Mouse (Mus musculus) brain, embryonic 18.5 days (tissue): ENCODE data around the gene Xndc1.
A peak's percentile ranks its signal among the peaks of the same experiment; 100 is the strongest.
"Not testable (repeated sequence)": the region's sequence is repeated elsewhere in the genome, so short reads cannot be mapped to it uniquely, and the experiment has no call there.

Experiments used
- DNase-seq: peaks from one replicate; pipeline ENCODE4 v3.0.0-alpha.2; 2012; ENCODE audit warnings: low read depth, low spot score

Xndc1 gene

GRCm38 (mm10) chr7:102065046-102065891 is at the start of gene Xndc1, which contains the start of the genes Rnf121 and Xntrpc:
TSS of gene Xndc1 (plus strand) at chr7:102065511.
TSS of gene Rnf121 (minus strand) at chr7:102065469.
TSS of gene Xntrpc (plus strand) at chr7:102065713.
- DNase-seq, result peak; percentile 88

GRCm38 (mm10) chr7:102016936-102017335 is 48.4 kb upstream of the Xndc1 start:
- DNase-seq, result no peak

- DNase-seq, result no peak
These were observed 47.9 kb upstream of the Xndc1 start for GRCm38 (mm10) chr7:102017452-102017851.

- DNase-seq, result no peak
These were observed 47.3 kb upstream of the Xndc1 start for GRCm38 (mm10) chr7:102018034-102018433.

- DNase-seq, result no peak
These were observed 46.7 kb upstream of the Xndc1 start, which contains the start of gene Il18bp for GRCm38 (mm10) chr7:102018590-102018989. TSS of gene Il18bp (minus strand) at chr7:102018690.

- DNase-seq, result no peak
These were observed 45.9 kb upstream of the Xndc1 start for GRCm38 (mm10) chr7:102019362-102019761.

- not testable (repeated sequence) for DNase-seq
These were observed 44.4 kb upstream of the Xndc1 start for GRCm38 (mm10) chr7:102020934-102021333.

GRCm38 (mm10) chr7:102023821-102024220 is 41.5 kb upstream of the Xndc1 start:
- no peak for DNase-seq

- DNase-seq, result no peak
These were observed 39.9 kb upstream of the Xndc1 start for GRCm38 (mm10) chr7:102025187-102026119.

GRCm38 (mm10) chr7:102034904-102035303 is 30.4 kb upstream of the Xndc1 start:
- DNase-seq, result no peak

- DNase-seq, result no peak
These were observed 29.8 kb upstream of the Xndc1 start for GRCm38 (mm10) chr7:102035534-102035933.

GRCm38 (mm10) chr7:102037318-102037717 is 28.0 kb upstream of the Xndc1 start:
- DNase-seq, result no peak

- no peak for DNase-seq
These were observed 23.0 kb upstream of the Xndc1 start for GRCm38 (mm10) chr7:102042314-102042713.

GRCm38 (mm10) chr7:102048524-102048923 is 16.8 kb upstream of the Xndc1 start:
- not testable (repeated sequence) for DNase-seq

GRCm38 (mm10) chr7:102061353-102061752 is 4.0 kb upstream of the Xndc1 start:
- no peak for DNase-seq

GRCm38 (mm10) chr7:102062203-102062602 is 3.1 kb upstream of the Xndc1 start:
- no peak for DNase-seq

- no peak for DNase-seq
These were observed 1.4 kb upstream of the Xndc1 start for GRCm38 (mm10) chr7:102063891-102064290.

GRCm38 (mm10) chr7:102064655-102065045 is 661 bp upstream of the Xndc1 start:
- DNase-seq, result no peak

- DNase-seq, result no peak
These were observed 1.1 kb downstream of the Xndc1 start for GRCm38 (mm10) chr7:102066363-102066762.

GRCm38 (mm10) chr7:102076714-102077296 is 11.5 kb downstream of the Xndc1 start:
- DNase-seq, result no peak

GRCm38 (mm10) chr7:102078517-102078916 is 13.2 kb downstream of the Xndc1 start:
- no peak for DNase-seq

GRCm38 (mm10) chr7:102080311-102080710 is 15.0 kb downstream of the Xndc1 start:
- no peak for DNase-seq
